Mouse (Mus musculus): ENCODE data around the gene Rtcb. TPM values are rescaled to one million over a fixed set of nuclear protein-coding genes. Genes with fewer than 3 reads are reported as not detected.
A peak's percentile ranks its signal among the peaks of the same experiment; 100 is the strongest.

The Rtcb gene
- polyA plus RNA-seq, 1 experiment from 2014 or later = 161 TPM

DNA sequence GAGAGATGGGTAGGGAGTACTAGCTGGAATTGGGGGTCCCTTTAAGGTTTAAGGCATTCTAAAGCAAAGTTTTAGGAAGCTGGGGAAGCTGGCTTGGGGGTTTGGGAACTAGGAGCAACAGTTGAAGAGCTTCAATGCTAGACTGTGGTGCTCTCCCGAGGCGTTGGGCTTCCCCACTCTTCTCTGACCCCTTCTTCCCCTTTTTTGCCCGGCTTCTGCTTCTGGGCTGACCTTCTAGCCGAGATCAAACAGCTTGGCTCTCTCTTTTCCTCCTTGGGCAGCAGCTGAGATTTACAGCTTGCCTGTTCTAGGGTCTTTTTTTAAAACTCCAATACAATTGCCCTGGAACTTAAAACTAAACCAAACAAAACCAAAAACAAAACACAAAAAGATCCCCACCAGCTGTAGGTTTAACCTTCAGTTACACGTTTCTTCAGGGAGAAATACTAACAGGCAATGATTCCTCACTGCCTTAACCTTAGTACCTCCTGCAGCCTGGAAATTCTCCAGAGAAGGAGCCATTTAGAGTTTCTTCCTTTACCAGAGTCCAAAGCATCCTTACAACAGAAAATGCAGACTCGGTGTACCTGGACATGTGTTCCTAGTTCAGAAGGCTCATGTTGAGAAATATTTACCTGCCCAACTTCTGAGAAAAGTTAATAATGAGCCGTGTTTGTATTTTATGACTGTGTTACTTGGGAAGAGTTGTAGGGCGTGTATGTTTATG is 12.4 kb upstream of the Rtcb start:
- WGBS = 46% methylated on average over 8 of the region's 8 CpGs
- DNase-seq (ENCODE audit: low spot score) = no peak

DNA sequence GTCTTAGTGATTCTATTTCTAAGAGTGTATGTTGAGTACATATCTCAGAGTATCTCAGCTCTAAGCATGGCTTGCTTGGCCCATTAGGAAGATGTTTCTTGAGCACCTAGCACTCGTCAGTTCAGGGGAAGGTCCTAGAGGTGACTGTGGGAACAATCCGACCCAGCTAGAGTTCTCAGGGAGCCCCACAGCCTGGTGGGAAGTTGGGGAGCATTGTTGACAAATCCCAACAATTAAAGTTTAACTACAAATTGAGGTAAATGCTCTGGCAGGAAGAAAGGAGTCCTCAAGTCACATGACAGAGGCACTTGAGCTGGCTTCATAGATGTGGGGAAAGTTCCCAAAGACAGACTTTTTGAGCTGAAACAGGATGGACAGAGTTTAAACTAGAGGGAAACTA is 11.1 kb upstream of the Rtcb start:
- no peak overlapping the region for H3K9ac ChIP-seq (ENCODE audit: low read depth, low read length)
- H3K4me3 ChIP-seq (ENCODE audit: low read depth, low read length) = no peak overlapping the region
- H3K27ac ChIP-seq (ENCODE audit: low read depth, low read length) = no peak overlapping the region
- H3K27me3 ChIP-seq (replicated peaks; ENCODE audit: control insufficient read depth, insufficient read depth, low read length) = no peaks in the 10 kb centered on the region
- no peaks in the 10 kb centered on the region for H3K36me3 ChIP-seq (ENCODE audit: control insufficient read depth, insufficient read depth, low read length)
- DNase-seq (ENCODE audit: low spot score) = no peak
- H3K4me2 ChIP-seq = no peak overlapping the region
- no peak for ATAC-seq (replicated peaks; ENCODE audit: low FRiP score)
- H3K4me1 ChIP-seq (replicated peaks; ENCODE audit: control insufficient read depth, insufficient read depth, low read length) = no peaks in the 10 kb centered on the region
- no peaks in the 10 kb centered on the region for H3K9me3 ChIP-seq (ENCODE audit: control insufficient read depth, low read length)
- WGBS = 48% methylated on average over 2 of the region's 2 CpGs

More for the DNA sequence above, 12.4 kb upstream of the Rtcb start:
- no peaks in the 10 kb centered on the region for H3K27me3 ChIP-seq (replicated peaks; ENCODE audit: control insufficient read depth, insufficient read depth, low read length)
- H3K4me2 ChIP-seq = no peak overlapping the region
- ATAC-seq (replicated peaks; ENCODE audit: low FRiP score) = no peak
- no peak overlapping the region for H3K4me3 ChIP-seq (ENCODE audit: low read depth, low read length)
- H3K27ac ChIP-seq (ENCODE audit: low read depth, low read length) = no peak overlapping the region
- no peaks in the 10 kb centered on the region for H3K36me3 ChIP-seq (ENCODE audit: control insufficient read depth, insufficient read depth, low read length)
- no peaks in the 10 kb centered on the region for H3K9me3 ChIP-seq (ENCODE audit: control insufficient read depth, low read length)
- H3K9ac ChIP-seq (ENCODE audit: low read depth, low read length) = no peak overlapping the region
- no peaks in the 10 kb centered on the region for H3K4me1 ChIP-seq (replicated peaks; ENCODE audit: control insufficient read depth, insufficient read depth, low read length)

DNA sequence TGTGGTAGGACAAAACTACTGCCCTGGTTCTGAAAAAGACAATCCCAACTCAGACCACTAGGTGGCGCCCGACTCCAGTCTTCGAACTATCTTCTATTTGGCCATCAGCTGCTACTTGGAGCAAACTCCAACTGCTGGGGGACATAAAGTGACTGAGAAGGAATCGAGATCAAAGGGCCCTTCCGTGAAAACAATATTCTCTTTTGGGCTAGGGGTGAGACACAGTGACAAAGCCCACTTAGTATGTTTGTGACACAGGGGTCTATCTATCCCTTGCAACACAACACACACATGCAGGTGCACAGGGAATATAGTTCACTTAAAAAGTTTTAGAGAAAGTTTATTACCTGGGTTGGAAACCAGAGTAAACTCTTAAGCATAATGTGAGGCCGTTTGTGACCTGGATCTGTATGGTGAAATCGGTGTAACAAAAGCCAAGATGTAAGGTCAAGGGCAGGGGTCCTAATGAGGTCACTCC is 10.6 kb upstream of the Rtcb start:
- H3K4me3 ChIP-seq (ENCODE audit: low read depth, low read length) = no peak overlapping the region
- H3K27ac ChIP-seq (ENCODE audit: low read depth, low read length) = no peak overlapping the region
- no peak for ATAC-seq (replicated peaks; ENCODE audit: low FRiP score)
- H3K9me3 ChIP-seq (ENCODE audit: control insufficient read depth, low read length) = no peaks in the 10 kb centered on the region
- H3K9ac ChIP-seq (ENCODE audit: low read depth, low read length) = no peak overlapping the region
- no peak overlapping the region for H3K4me2 ChIP-seq
- no peaks in the 10 kb centered on the region for H3K36me3 ChIP-seq (ENCODE audit: control insufficient read depth, insufficient read depth, low read length)
- H3K27me3 ChIP-seq (replicated peaks; ENCODE audit: control insufficient read depth, insufficient read depth, low read length) = no peaks in the 10 kb centered on the region
- DNase-seq (ENCODE audit: low spot score) = peak; percentile 71
- H3K4me1 ChIP-seq (replicated peaks; ENCODE audit: control insufficient read depth, insufficient read depth, low read length) = no peaks in the 10 kb centered on the region
- WGBS = 11% methylated on average over 7 of the region's 7 CpGs

DNA sequence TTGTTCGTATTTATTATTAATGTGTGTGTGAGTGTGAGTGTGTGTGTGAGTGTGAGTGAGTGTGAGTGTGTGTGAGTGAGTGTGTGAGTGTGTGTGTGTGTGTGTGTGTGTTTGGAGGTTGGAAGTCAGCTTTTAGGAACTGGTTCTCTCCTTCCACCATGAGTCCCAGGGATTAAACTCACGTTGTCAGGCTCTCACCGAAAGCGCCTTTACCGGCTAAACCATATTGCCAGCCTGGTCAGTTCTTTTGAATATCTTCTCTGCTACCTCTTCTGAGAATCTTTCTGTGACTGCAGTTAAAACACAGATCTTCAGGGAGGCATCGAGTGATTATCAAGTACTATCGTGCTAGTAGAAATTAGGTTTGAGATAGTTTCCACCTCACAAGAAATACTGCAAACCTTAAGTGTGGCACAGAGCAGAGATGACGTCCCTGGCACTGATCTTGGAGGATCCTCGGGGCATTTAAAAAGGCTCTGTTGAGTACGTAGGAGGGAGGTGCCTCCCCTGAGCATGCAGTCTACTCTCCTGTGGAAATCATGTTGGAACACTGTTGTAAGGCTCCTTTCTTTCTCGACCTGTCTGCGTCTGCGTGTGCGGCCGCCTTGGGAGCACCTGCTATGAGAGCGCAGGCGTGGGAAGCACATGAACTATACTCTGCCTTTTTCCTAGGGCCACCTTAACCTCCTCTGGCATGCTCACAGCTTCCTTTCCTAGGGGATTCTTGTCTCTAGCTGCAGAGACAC is 10.0 kb upstream of the Rtcb start:
- Histone ChIP-seq H3K9me3 (ENCODE audit: control insufficient read depth, low read length) (no peaks in the 10 kb centered on the region), H3K27ac (ENCODE audit: low read depth, low read length) (no peak overlapping the region), H3K36me3 (ENCODE audit: control insufficient read depth, insufficient read depth, low read length) (no peaks in the 10 kb centered on the region), H3K4me1 (replicated peaks; ENCODE audit: control insufficient read depth, insufficient read depth, low read length) (no peaks in the 10 kb centered on the region), H3K9ac (ENCODE audit: low read depth, low read length) (no peak overlapping the region), H3K4me3 (ENCODE audit: low read depth, low read length) (no peak overlapping the region), H3K27me3 (replicated peaks; ENCODE audit: control insufficient read depth, insufficient read depth, low read length) (no peaks in the 10 kb centered on the region), H3K4me2 (no peak overlapping the region)
- ATAC-seq (replicated peaks; ENCODE audit: low FRiP score) (0 out of 2 replicates have a peak, but pooled peaks have one; percentile 26), DNase-seq (ENCODE audit: low spot score) (no peak)
- WGBS = 60% methylated on average over 17 of the region's 17 CpGs

DNA sequence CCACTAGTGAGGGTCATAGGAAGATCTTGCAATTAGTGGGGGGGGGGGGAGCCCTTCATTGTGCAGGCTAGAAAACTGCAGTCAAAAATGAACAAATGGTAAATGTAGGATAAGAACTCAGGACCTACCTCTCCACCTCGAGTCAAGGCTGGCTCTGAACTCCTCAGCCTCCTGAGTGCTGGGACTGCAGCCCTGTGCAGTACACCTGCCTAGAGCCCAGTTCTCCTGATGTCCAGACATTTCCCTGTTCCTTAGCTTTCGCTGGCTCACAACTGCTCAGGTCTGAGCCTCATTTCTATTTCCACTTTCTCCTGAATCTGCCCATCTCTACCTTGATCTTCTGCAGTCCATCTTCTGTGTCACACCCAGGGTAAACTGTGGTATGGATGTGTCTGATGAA is 8.9 kb upstream of the Rtcb start:
- Histone ChIP-seq H3K4me2 (no peak overlapping the region), H3K36me3 (ENCODE audit: control insufficient read depth, insufficient read depth, low read length) (no peaks in the 10 kb centered on the region), H3K4me3 (ENCODE audit: low read depth, low read length) (no peak overlapping the region), H3K27me3 (replicated peaks; ENCODE audit: control insufficient read depth, insufficient read depth, low read length) (no peaks in the 10 kb centered on the region), H3K9ac (ENCODE audit: low read depth, low read length) (no peak overlapping the region), H3K27ac (ENCODE audit: low read depth, low read length) (no peak overlapping the region), H3K4me1 (replicated peaks; ENCODE audit: control insufficient read depth, insufficient read depth, low read length) (no peaks in the 10 kb centered on the region), H3K9me3 (ENCODE audit: control insufficient read depth, low read length) (no peaks in the 10 kb centered on the region)
- no peak for DNase-seq (ENCODE audit: low spot score)
- 45% methylated on average over 2 of the region's 2 CpGs for WGBS
- no peak for ATAC-seq (replicated peaks; ENCODE audit: low FRiP score)

DNA sequence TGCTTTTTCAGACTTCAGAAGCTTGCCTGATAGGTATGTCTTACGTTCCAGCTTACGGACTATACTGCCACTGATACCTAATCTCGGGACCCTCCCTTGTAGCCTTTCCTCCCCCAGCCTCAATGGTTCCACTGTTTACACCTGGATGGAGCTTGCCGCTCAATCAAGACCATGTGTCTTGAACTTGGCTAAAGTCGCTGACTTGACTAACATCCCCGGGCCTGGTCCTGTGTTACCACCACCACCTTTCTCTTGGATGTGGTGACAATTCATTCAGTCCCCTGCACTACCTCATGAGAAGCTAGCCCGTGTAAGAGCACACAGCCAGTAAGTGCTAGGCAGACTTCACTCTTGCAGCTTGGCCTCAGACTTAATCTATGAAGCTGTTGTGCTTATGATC is 6.7 kb upstream of the Rtcb start:
- no peaks in the 10 kb centered on the region for H3K9me3 ChIP-seq (ENCODE audit: control insufficient read depth, low read length)
- H3K9ac ChIP-seq (ENCODE audit: low read depth, low read length) = no peak overlapping the region
- no peaks in the 10 kb centered on the region for H3K4me1 ChIP-seq (replicated peaks; ENCODE audit: control insufficient read depth, insufficient read depth, low read length)
- H3K36me3 ChIP-seq (ENCODE audit: control insufficient read depth, insufficient read depth, low read length) = no peaks in the 10 kb centered on the region
- no peaks in the 10 kb centered on the region for H3K27me3 ChIP-seq (replicated peaks; ENCODE audit: control insufficient read depth, insufficient read depth, low read length)
- ATAC-seq (replicated peaks; ENCODE audit: low FRiP score) = no peak
- H3K27ac ChIP-seq (ENCODE audit: low read depth, low read length) = no peak overlapping the region
- no peak for DNase-seq (ENCODE audit: low spot score)
- WGBS = 82% methylated on average over 7 of the region's 7 CpGs
- no peak overlapping the region for H3K4me2 ChIP-seq
- H3K4me3 ChIP-seq (ENCODE audit: low read depth, low read length) = no peak overlapping the region

DNA sequence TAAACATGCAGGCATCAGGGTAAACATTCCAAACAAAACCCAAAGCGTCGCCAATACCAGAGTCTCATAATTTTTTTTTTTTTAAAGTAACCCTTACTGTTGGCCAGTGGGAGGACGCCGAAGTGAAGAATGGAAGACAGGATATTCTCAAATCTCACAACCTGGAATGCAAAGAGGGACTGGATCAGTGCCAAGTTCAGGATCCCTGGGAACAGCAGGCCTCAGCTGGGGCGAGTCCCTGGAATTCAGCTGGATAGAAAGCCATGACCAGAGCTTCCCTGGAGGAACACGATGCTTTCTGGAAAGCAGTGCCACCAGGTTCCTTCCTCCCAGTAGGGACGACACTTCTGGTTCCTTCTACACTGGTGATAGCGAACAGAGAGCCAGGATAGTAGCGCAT is 5.3 kb upstream of the Rtcb start:
- ATAC-seq (replicated peaks; ENCODE audit: low FRiP score) = no peak

DNA sequence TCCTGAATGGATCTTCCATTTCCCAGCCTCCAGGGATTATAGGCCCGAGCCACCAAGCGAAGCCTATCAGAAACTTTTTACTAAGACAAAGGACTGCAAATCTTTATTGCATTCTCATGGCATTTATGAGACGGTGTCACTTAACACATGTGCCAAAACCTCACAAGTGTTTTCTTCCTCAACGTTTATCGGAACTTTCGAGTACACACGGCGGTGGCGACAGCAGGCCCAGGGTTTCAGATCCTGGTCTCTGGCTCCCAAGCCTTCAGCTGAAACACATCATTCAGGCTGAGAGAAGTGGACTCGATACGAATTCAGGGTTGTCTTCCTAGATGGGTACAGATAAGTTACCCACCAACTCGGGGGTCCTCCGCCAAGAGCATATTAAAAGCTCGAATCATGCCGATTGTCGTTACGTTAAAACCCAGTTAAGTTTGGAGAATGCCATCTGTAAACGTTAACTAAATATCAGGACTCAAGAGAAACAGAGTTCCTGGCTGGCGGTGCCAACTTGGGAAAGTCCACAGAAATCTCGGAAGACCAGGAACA is 678 bp downstream of the Rtcb start:
- DNase-seq (ENCODE audit: low spot score) (peak; percentile 34), ATAC-seq (replicated peaks; ENCODE audit: low FRiP score) (no peak)
- Histone ChIP-seq H3K36me3 (ENCODE audit: control insufficient read depth, insufficient read depth, low read length) (peaks cover 23% of the 10 kb centered on the region), H3K4me3 (ENCODE audit: low read depth, low read length) (peak overlapping the region; percentile 99), H3K27ac (ENCODE audit: low read depth, low read length) (peak overlapping the region; percentile 28), H3K9me3 (ENCODE audit: control insufficient read depth, low read length) (no peaks in the 10 kb centered on the region), H3K9ac (ENCODE audit: low read depth, low read length) (peak overlapping the region; percentile 94), H3K4me2 (peak overlapping the region; percentile 94), H3K27me3 (replicated peaks; ENCODE audit: control insufficient read depth, insufficient read depth, low read length) (no peaks in the 10 kb centered on the region), H3K4me1 (replicated peaks; ENCODE audit: control insufficient read depth, insufficient read depth, low read length) (no peaks in the 10 kb centered on the region)
- 4% methylated on average over 20 of the region's 20 CpGs for WGBS

More for the DNA sequence above, 5.3 kb upstream of the Rtcb start:
- Histone ChIP-seq H3K4me3 (ENCODE audit: low read depth, low read length) (no peak overlapping the region), H3K4me2 (no peak overlapping the region), H3K27ac (ENCODE audit: low read depth, low read length) (no peak overlapping the region), H3K9me3 (ENCODE audit: control insufficient read depth, low read length) (no peaks in the 10 kb centered on the region), H3K9ac (ENCODE audit: low read depth, low read length) (no peak overlapping the region), H3K27me3 (replicated peaks; ENCODE audit: control insufficient read depth, insufficient read depth, low read length) (no peaks in the 10 kb centered on the region), H3K4me1 (replicated peaks; ENCODE audit: control insufficient read depth, insufficient read depth, low read length) (no peaks in the 10 kb centered on the region), H3K36me3 (ENCODE audit: control insufficient read depth, insufficient read depth, low read length) (no peaks in the 10 kb centered on the region)
- WGBS = 72% methylated on average over 9 of the region's 9 CpGs
- DNase-seq (ENCODE audit: low spot score) = no peak

All from liver, embryonic 11.5 days (tissue).